Mouse (Mus musculus): ENCODE measurements around the gene Zswim8. TPM values are rescaled to one million over a fixed set of nuclear protein-coding genes. Genes with fewer than 3 reads are reported as not detected.

Zswim8 gene
- polyA plus RNA-seq, 1 experiment from 2014 or later, result 52.8 TPM

- no peaks in the 10 kb centered on the region for H3K27me3 ChIP-seq (ENCODE audit: control insufficient read depth, insufficient read depth, low read length)
- no peaks in the 10 kb centered on the region for H3K4me1 ChIP-seq (ENCODE audit: control insufficient read depth, insufficient read depth, low read length)
- peaks cover 90% of the 10 kb centered on the region for H3K36me3 ChIP-seq (ENCODE audit: control insufficient read depth, insufficient read depth, low read length)
- no peaks in the 10 kb centered on the region for H3K9me3 ChIP-seq (ENCODE audit: control insufficient read depth, low read length)
- H3K4me3 ChIP-seq (ENCODE audit: low read depth, low read length), result no peak overlapping the region
- WGBS, result 93% methylated on average over 12 of the region's 12 CpGs
- H3K27ac ChIP-seq (ENCODE audit: low read depth, low read length), result no peak overlapping the region
- no peak for ATAC-seq (ENCODE audit: low read depth)
- H3K4me2 ChIP-seq (ENCODE audit: low read depth, low read length), result no peak overlapping the region
- H3K9ac ChIP-seq (replicated peaks; ENCODE audit: low read depth, low read length), result no peak overlapping the region
Measured at GRCm38 (mm10) chr14:20719767-20720166, 12.4 kb downstream of the Zswim8 start.

GRCm38 (mm10) chr14:20721371-20721770 is 14.0 kb downstream of the Zswim8 start:
- no peak for ATAC-seq (ENCODE audit: low read depth)
- Histone ChIP-seq H3K27me3 (ENCODE audit: control insufficient read depth, insufficient read depth, low read length) (no peaks in the 10 kb centered on the region), H3K9ac (replicated peaks; ENCODE audit: low read depth, low read length) (no peak overlapping the region), H3K4me3 (ENCODE audit: low read depth, low read length) (no peak overlapping the region), H3K36me3 (ENCODE audit: control insufficient read depth, insufficient read depth, low read length) (peaks cover 90% of the 10 kb centered on the region), H3K4me2 (ENCODE audit: low read depth, low read length) (no peak overlapping the region), H3K27ac (ENCODE audit: low read depth, low read length) (no peak overlapping the region), H3K4me1 (ENCODE audit: control insufficient read depth, insufficient read depth, low read length) (no peaks in the 10 kb centered on the region), H3K9me3 (ENCODE audit: control insufficient read depth, low read length) (no peaks in the 10 kb centered on the region)
- WGBS, result 91% methylated on average over 4 of the region's 4 CpGs

- no peak overlapping the region for H3K9ac ChIP-seq (replicated peaks; ENCODE audit: low read depth, low read length)
- no peak overlapping the region for H3K4me2 ChIP-seq (ENCODE audit: low read depth, low read length)
- H3K27ac ChIP-seq (ENCODE audit: low read depth, low read length), result no peak overlapping the region
- no peak for ATAC-seq (ENCODE audit: low read depth)
- H3K4me1 ChIP-seq (ENCODE audit: control insufficient read depth, insufficient read depth, low read length), result no peaks in the 10 kb centered on the region
- H3K36me3 ChIP-seq (ENCODE audit: control insufficient read depth, insufficient read depth, low read length), result peaks cover 84% of the 10 kb centered on the region
- WGBS, result 88% methylated on average over 12 of the region's 12 CpGs
- no peaks in the 10 kb centered on the region for H3K9me3 ChIP-seq (ENCODE audit: control insufficient read depth, low read length)
- no peak overlapping the region for H3K4me3 ChIP-seq (ENCODE audit: low read depth, low read length)
- H3K27me3 ChIP-seq (ENCODE audit: control insufficient read depth, insufficient read depth, low read length), result no peaks in the 10 kb centered on the region
Measured at GRCm38 (mm10) chr14:20723006-20723405, 15.7 kb downstream of the Zswim8 start.

- WGBS, result 25% methylated on average over 5 of the region's 5 CpGs
- ATAC-seq (ENCODE audit: low read depth), result peak; percentile 52; the same call in 1 of the 2 replicates
- H3K4me2 ChIP-seq (ENCODE audit: low read depth, low read length), result no peak overlapping the region
Measured at GRCm38 (mm10) chr14:20724043-20724442, 16.7 kb downstream of the Zswim8 start.

GRCm38 (mm10) chr14:20725660-20726339 is 18.4 kb downstream of the Zswim8 start:
- H3K27ac ChIP-seq (ENCODE audit: low read depth, low read length), result no peak overlapping the region
- no peaks in the 10 kb centered on the region for H3K27me3 ChIP-seq (ENCODE audit: control insufficient read depth, insufficient read depth, low read length)
- H3K36me3 ChIP-seq (ENCODE audit: control insufficient read depth, insufficient read depth, low read length), result peaks cover 73% of the 10 kb centered on the region
- ATAC-seq (ENCODE audit: low read depth), result no peak
- WGBS, result 80% methylated on average over 6 of the region's 6 CpGs
- H3K9ac ChIP-seq (replicated peaks; ENCODE audit: low read depth, low read length), result no peak overlapping the region
- H3K4me1 ChIP-seq (ENCODE audit: control insufficient read depth, insufficient read depth, low read length), result no peaks in the 10 kb centered on the region
- no peak overlapping the region for H3K4me2 ChIP-seq (ENCODE audit: low read depth, low read length)
- H3K9me3 ChIP-seq (ENCODE audit: control insufficient read depth, low read length), result no peaks in the 10 kb centered on the region
- no peak overlapping the region for H3K4me3 ChIP-seq (ENCODE audit: low read depth, low read length)

More at GRCm38 (mm10) chr14:20724043-20724442, 16.7 kb downstream of the Zswim8 start:
- no peaks in the 10 kb centered on the region for H3K9me3 ChIP-seq (ENCODE audit: control insufficient read depth, low read length)
- H3K9ac ChIP-seq (replicated peaks; ENCODE audit: low read depth, low read length), result no peak overlapping the region
- H3K4me3 ChIP-seq (ENCODE audit: low read depth, low read length), result no peak overlapping the region
- no peaks in the 10 kb centered on the region for H3K4me1 ChIP-seq (ENCODE audit: control insufficient read depth, insufficient read depth, low read length)
- no peak overlapping the region for H3K27ac ChIP-seq (ENCODE audit: low read depth, low read length)
- no peaks in the 10 kb centered on the region for H3K27me3 ChIP-seq (ENCODE audit: control insufficient read depth, insufficient read depth, low read length)
- H3K36me3 ChIP-seq (ENCODE audit: control insufficient read depth, insufficient read depth, low read length), result peaks cover 82% of the 10 kb centered on the region

- 93% methylated on average over 9 of the region's 9 CpGs for WGBS
Measured at GRCm38 (mm10) chr14:20729871-20730270, 22.5 kb downstream of the Zswim8 start.

GRCm38 (mm10) chr14:20730853-20731602 is 23.7 kb downstream of the Zswim8 start:
- Histone ChIP-seq H3K27ac (ENCODE audit: low read depth, low read length) (no peak overlapping the region), H3K36me3 (ENCODE audit: control insufficient read depth, insufficient read depth, low read length) (peaks cover 31% of the 10 kb centered on the region), H3K9ac (replicated peaks; ENCODE audit: low read depth, low read length) (no peak overlapping the region), H3K4me1 (ENCODE audit: control insufficient read depth, insufficient read depth, low read length) (peaks cover 14% of the 10 kb centered on the region), H3K4me2 (ENCODE audit: low read depth, low read length) (no peak overlapping the region), H3K9me3 (ENCODE audit: control insufficient read depth, low read length) (no peaks in the 10 kb centered on the region), H3K27me3 (ENCODE audit: control insufficient read depth, insufficient read depth, low read length) (no peaks in the 10 kb centered on the region), H3K4me3 (ENCODE audit: low read depth, low read length) (no peak overlapping the region)
- 94% methylated on average over 9 of the region's 9 CpGs for WGBS
- ATAC-seq (ENCODE audit: low read depth), result no peak

More at GRCm38 (mm10) chr14:20729871-20730270, 22.5 kb downstream of the Zswim8 start:
- no peaks in the 10 kb centered on the region for H3K27me3 ChIP-seq (ENCODE audit: control insufficient read depth, insufficient read depth, low read length)
- H3K27ac ChIP-seq (ENCODE audit: low read depth, low read length), result no peak overlapping the region
- ATAC-seq (ENCODE audit: low read depth), result no peak
- peaks cover 11% of the 10 kb centered on the region for H3K4me1 ChIP-seq (ENCODE audit: control insufficient read depth, insufficient read depth, low read length)
- no peak overlapping the region for H3K9ac ChIP-seq (replicated peaks; ENCODE audit: low read depth, low read length)
- H3K36me3 ChIP-seq (ENCODE audit: control insufficient read depth, insufficient read depth, low read length), result peaks cover 38% of the 10 kb centered on the region
- H3K4me3 ChIP-seq (ENCODE audit: low read depth, low read length), result no peak overlapping the region
- no peak overlapping the region for H3K4me2 ChIP-seq (ENCODE audit: low read depth, low read length)
- no peaks in the 10 kb centered on the region for H3K9me3 ChIP-seq (ENCODE audit: control insufficient read depth, low read length)

- ATAC-seq (ENCODE audit: low read depth), result no peak
- no peak overlapping the region; the same call in 1 of the 2 replicates for H3K27ac ChIP-seq (ENCODE audit: low read depth, low read length)
Measured at GRCm38 (mm10) chr14:20733041-20733951, 25.9 kb downstream of the Zswim8 start.

More at GRCm38 (mm10) chr14:20733041-20733951, 25.9 kb downstream of the Zswim8 start:
- Histone ChIP-seq H3K9me3 (ENCODE audit: control insufficient read depth, low read length) (no peaks in the 10 kb centered on the region), H3K4me2 (ENCODE audit: low read depth, low read length) (peak overlapping the region; percentile 92), H3K4me1 (ENCODE audit: control insufficient read depth, insufficient read depth, low read length) (peaks cover 14% of the 10 kb centered on the region), H3K27me3 (ENCODE audit: control insufficient read depth, insufficient read depth, low read length) (no peaks in the 10 kb centered on the region), H3K4me3 (ENCODE audit: low read depth, low read length) (peak overlapping the region; percentile 78), H3K9ac (replicated peaks; ENCODE audit: low read depth, low read length) (peak overlapping the region; percentile 77), H3K36me3 (ENCODE audit: control insufficient read depth, insufficient read depth, low read length) (peaks cover 21% of the 10 kb centered on the region)
- 54% methylated on average over 12 of the region's 12 CpGs for WGBS

Measured in neural tube, embryonic 14.5 days (tissue).